Mouse (Mus musculus): ENCODE data around the gene Dlgap4.

DNA sequence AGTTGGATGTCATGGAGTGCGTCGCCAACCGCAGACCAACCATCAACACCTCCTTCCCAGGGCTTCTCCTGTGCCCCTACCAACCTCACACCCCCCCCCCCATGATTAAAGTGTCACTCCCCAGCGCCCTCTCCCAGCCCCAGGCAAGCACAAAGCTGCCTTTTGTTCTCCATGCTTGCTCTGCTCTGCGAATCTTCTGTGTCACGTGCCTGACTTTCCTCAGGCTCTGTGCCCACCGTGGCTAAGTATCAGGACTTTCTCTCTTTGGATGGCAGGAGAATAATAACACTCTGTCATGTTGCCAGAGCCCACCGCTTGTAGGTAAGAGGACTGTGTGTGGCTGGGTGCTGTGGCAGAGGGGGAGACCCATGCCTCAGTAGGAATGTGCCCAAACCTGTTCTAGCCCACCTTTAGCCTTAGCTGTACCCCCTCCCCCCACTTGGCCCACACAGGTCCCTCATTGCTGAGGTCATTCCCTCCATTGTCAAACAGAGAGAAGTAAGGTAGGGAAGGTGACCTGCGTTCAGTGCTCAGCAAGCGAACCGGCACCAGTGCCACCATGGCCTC lies 79.8 kb downstream of the Dlgap4 start:
- TF ChIP-seq POLR2A (IDR thresholded peaks at IDR 0.05; ENCODE audit: borderline replicate concordance, low read depth, low read length), result no peak
- no peak for TF ChIP-seq CTCF (IDR thresholded peaks at IDR 0.05; ENCODE audit: low read depth, low read length)
